Mouse (Mus musculus): Measurements from ENCODE around the gene Ube2q1.
"Not testable (repeated sequence)": the region's sequence is repeated elsewhere in the genome, so short reads cannot be mapped to it uniquely, and the experiment has no call there.

The Ube2q1 gene

GRCm38 (mm10) chr3:89786275-89786674 lies 12.9 kb downstream of the Ube2q1 start:
- DNase-seq (ENCODE audit: low read depth), result no peak

GRCm38 (mm10) chr3:89788680-89789352 lies 15.4 kb downstream of the Ube2q1 start:
- DNase-seq (ENCODE audit: low read depth), result no peak

GRCm38 (mm10) chr3:89794616-89795015 lies 21.2 kb downstream of the Ube2q1 start:
- DNase-seq (ENCODE audit: low read depth), result no peak

GRCm38 (mm10) chr3:89795746-89796145 lies 22.3 kb downstream of the Ube2q1 start:
- no peak for DNase-seq (ENCODE audit: low read depth)

GRCm38 (mm10) chr3:89796358-89796757 lies 22.9 kb downstream of the Ube2q1 start:
- DNase-seq (ENCODE audit: low read depth), result no peak

- DNase-seq (ENCODE audit: low read depth), result no peak
These were observed 25.1 kb downstream of the Ube2q1 start for GRCm38 (mm10) chr3:89798518-89798917.

GRCm38 (mm10) chr3:89799476-89799875 lies 26.1 kb downstream of the Ube2q1 start:
- no peak for DNase-seq (ENCODE audit: low read depth)

GRCm38 (mm10) chr3:89800078-89800477 lies 26.7 kb downstream of the Ube2q1 start:
- DNase-seq (ENCODE audit: low read depth), result not testable (repeated sequence)

- DNase-seq (ENCODE audit: low read depth), result no peak
These were observed 27.5 kb downstream of the Ube2q1 start for GRCm38 (mm10) chr3:89800774-89801506.

- DNase-seq (ENCODE audit: low read depth), result peak; percentile 30
These were observed 28.1 kb downstream of the Ube2q1 start for GRCm38 (mm10) chr3:89801507-89801847.

GRCm38 (mm10) chr3:89802876-89803275 lies 29.5 kb downstream of the Ube2q1 start:
- DNase-seq (ENCODE audit: low read depth), result no peak

- DNase-seq (ENCODE audit: low read depth), result no peak
These were observed 31.8 kb downstream of the Ube2q1 start for GRCm38 (mm10) chr3:89805179-89805578.

- DNase-seq (ENCODE audit: low read depth), result no peak
These were observed 33.3 kb downstream of the Ube2q1 start for GRCm38 (mm10) chr3:89806751-89807150.

GRCm38 (mm10) chr3:89807171-89807570 lies 33.8 kb downstream of the Ube2q1 start:
- no peak for DNase-seq (ENCODE audit: low read depth)

- DNase-seq (ENCODE audit: low read depth), result no peak
These were observed 34.5 kb downstream of the Ube2q1 start for GRCm38 (mm10) chr3:89807881-89808280.

GRCm38 (mm10) chr3:89808638-89809037 lies 35.2 kb downstream of the Ube2q1 start:
- DNase-seq (ENCODE audit: low read depth), result no peak

GRCm38 (mm10) chr3:89810841-89811240 lies 37.4 kb downstream of the Ube2q1 start:
- DNase-seq (ENCODE audit: low read depth), result no peak

- no peak for DNase-seq (ENCODE audit: low read depth)
These were observed 38.8 kb downstream of the Ube2q1 start for GRCm38 (mm10) chr3:89812166-89812565.

GRCm38 (mm10) chr3:89814051-89814450 lies 40.6 kb downstream of the Ube2q1 start:
- DNase-seq (ENCODE audit: low read depth), result no peak

- DNase-seq (ENCODE audit: low read depth), result no peak
These were observed 43.6 kb downstream of the Ube2q1 start for GRCm38 (mm10) chr3:89817056-89817455.

- no peak for DNase-seq (ENCODE audit: low read depth)
These were observed 45.2 kb downstream of the Ube2q1 start for GRCm38 (mm10) chr3:89818605-89819004.

GRCm38 (mm10) chr3:89819897-89820296 lies 46.5 kb downstream of the Ube2q1 start:
- DNase-seq (ENCODE audit: low read depth), result no peak

GRCm38 (mm10) chr3:89820311-89821095 lies 47.1 kb downstream of the Ube2q1 start:
- DNase-seq (ENCODE audit: low read depth), result no peak

All from fibroblast of lung, adult 2 months (primary cell).